Mouse (Mus musculus) embryonic fibroblast, embryonic 13.5 days (primary cell): ENCODE results near the gene Scml4.

Experiments
- CTCF ChIP-seq: IDR thresholded peaks from 2 replicates; pipeline ENCODE4 v1.5.1; 2011; ENCODE audit warnings: mild to moderate bottlenecking, control low read depth, low read length, moderate library complexity, borderline replicate concordance; ENCODE audit not compliant: insufficient read depth
- POLR2A ChIP-seq: IDR thresholded peaks from 2 replicates; pipeline ENCODE4 v1.6.1; 2011; ENCODE audit warnings: low read depth, mild to moderate bottlenecking, control low read depth, low read length, moderate library complexity

DNA sequence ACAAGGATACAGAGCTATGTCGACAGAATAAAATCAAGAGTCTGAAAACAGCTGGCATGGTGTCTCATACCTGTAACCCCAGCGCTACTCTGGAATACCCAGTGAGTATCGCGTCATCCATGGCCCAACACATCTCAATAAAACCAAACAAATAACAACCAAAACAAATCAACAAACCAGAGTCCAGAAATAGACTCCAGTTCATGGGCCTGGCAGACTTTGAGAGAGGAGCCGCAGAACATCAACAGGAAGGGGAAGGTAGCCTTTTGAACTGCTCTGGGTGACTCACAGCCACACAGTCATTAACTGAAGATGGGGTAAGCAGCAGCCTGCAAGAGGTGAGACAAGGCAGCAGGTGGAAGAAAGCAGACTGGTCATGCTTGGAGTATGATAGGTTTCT is 28.1 kb downstream of the Scml4 start:
- TF ChIP-seq POLR2A (no peak), CTCF (no peak)
